22 mouse cellular contexts compared by ENCODE assay signal in genomic region chr1:47057344-47057743, GRCm38 (mm10).
DNase-seq lines count a peak whose midpoint lies in the region; ATAC-seq and TF ChIP-seq lines count a peak whose summit lies in the region.
"Had no signal": no experiment of that assay in that cellular context is flagged by ENCODE, and none has a peak within 500 bp of the region (broad histone marks: within the 10 kb centered on the region; RNA-seq: fewer than 3 reads in every experiment).

No protein-coding gene starts in this region.

- H3K27me3 ChIP-seq in neural tube, embryonic 12.5 days (replicated peaks), result no peaks in the 10 kb centered on the region
- H3K27me3 ChIP-seq in neural tube, embryonic 15.5 days (replicated peaks), result no peaks in the 10 kb centered on the region
- no peaks in the 10 kb centered on the region for H3K27me3 ChIP-seq in midbrain, postnatal 0 days (ENCODE audit: insufficient read depth, low read length)
- H3K27me3 ChIP-seq: forebrain, embryonic 12.5 days; forebrain, embryonic 15.5 days; heart, embryonic 12.5 days; heart, embryonic 15.5 days; hindbrain, embryonic 13.5 days had no signal

- H3K9me3 ChIP-seq in neural tube, embryonic 12.5 days, result no peaks in the 10 kb centered on the region
- no peaks in the 10 kb centered on the region for H3K9me3 ChIP-seq in neural tube, embryonic 15.5 days (replicated peaks)
- no peaks in the 10 kb centered on the region for H3K9me3 ChIP-seq in midbrain, postnatal 0 days (ENCODE audit: low read length)
- H3K9me3 ChIP-seq: forebrain, embryonic 12.5 days; forebrain, embryonic 15.5 days; heart, embryonic 12.5 days; heart, embryonic 15.5 days; hindbrain, embryonic 10.5 days; hindbrain, embryonic 13.5 days had no signal

- no peak overlapping the region for H3K27ac ChIP-seq in neural tube, embryonic 12.5 days
- H3K27ac ChIP-seq in neural tube, embryonic 15.5 days (replicated peaks), result no peak overlapping the region
- no peak overlapping the region for H3K27ac ChIP-seq in midbrain, postnatal 0 days (ENCODE audit: low read depth, low read length)
- H3K27ac ChIP-seq: forebrain, embryonic 12.5 days; forebrain, embryonic 15.5 days; heart, embryonic 15.5 days; hindbrain, embryonic 10.5 days; hindbrain, embryonic 13.5 days had no signal

- DNase-seq in brain, embryonic 14.5 days (ENCODE audit: low read depth), result peak; percentile 4
- peak; percentile 52 for DNase-seq in fat pad, adult 2 months (ENCODE audit: extremely low read depth, low read depth, low spot score)
- DNase-seq in adrenal gland, postnatal 14 days, result no peak
- no peak for DNase-seq in midbrain, postnatal 0 days (ENCODE audit: low spot score)
- DNase-seq: adrenal gland, adult 2 months; adrenal gland, postnatal 25 days; cerebellum, adult 18-20 months; cerebellum, adult 9-10 months; cerebellum, postnatal 14 days; gastrocnemius, postnatal 25 days; heart, postnatal 10 days; heart, postnatal 36 days had no signal

- no peak overlapping the region for H3K4me2 ChIP-seq in neural tube, embryonic 12.5 days (replicated peaks)
- no peak overlapping the region for H3K4me2 ChIP-seq in neural tube, embryonic 15.5 days
- H3K4me2 ChIP-seq in midbrain, postnatal 0 days (ENCODE audit: low read depth, low read length, poor library complexity, severe bottlenecking), result no peak overlapping the region
- H3K4me2 ChIP-seq: forebrain, embryonic 12.5 days; forebrain, embryonic 15.5 days; heart, embryonic 12.5 days; heart, embryonic 15.5 days; hindbrain, embryonic 13.5 days had no signal

- ATAC-seq in neural tube, embryonic 12.5 days (ENCODE audit: low FRiP score, low read depth), result peak; percentile 66; the same call in 1 of the 2 replicates
- peak; percentile 57; the same call in 1 of the 2 replicates for ATAC-seq in neural tube, embryonic 15.5 days (ENCODE audit: low FRiP score)
- no peak for ATAC-seq in midbrain, postnatal 0 days (ENCODE audit: low FRiP score)
- ATAC-seq: CD4-positive, CD25-positive, alpha-beta regulatory T cell, adult 4 months; forebrain, embryonic 15.5 days; hindbrain, embryonic 16.5 days had no signal

- H3K4me1 ChIP-seq in neural tube, embryonic 12.5 days, result no peaks in the 10 kb centered on the region
- H3K4me1 ChIP-seq in neural tube, embryonic 15.5 days, result no peaks in the 10 kb centered on the region
- no peaks in the 10 kb centered on the region for H3K4me1 ChIP-seq in midbrain, postnatal 0 days (ENCODE audit: insufficient read depth, low read length)
- H3K4me1 ChIP-seq: forebrain, embryonic 12.5 days; forebrain, embryonic 15.5 days; heart, embryonic 12.5 days; heart, embryonic 15.5 days; hindbrain, embryonic 10.5 days; hindbrain, embryonic 13.5 days had no signal

- TF ChIP-seq POLR2A in brain, embryonic 14.5 days (IDR thresholded peaks at IDR 0.05; ENCODE audit: borderline replicate concordance, extremely low read depth, insufficient read depth, insufficient read length, poor library complexity, severe bottlenecking), result no peak

- TF ChIP-seq CTCF in brain, embryonic 14.5 days (IDR thresholded peaks at IDR 0.05; ENCODE audit: borderline replicate concordance, extremely low read depth, insufficient read depth, insufficient read length), result no peak
- TF ChIP-seq CTCF in midbrain, postnatal 0 days (IDR thresholded peaks at IDR 0.05), result no peak

- 30% methylated on average over 3 of the region's 3 CpGs for WGBS in neural tube, embryonic 12.5 days
- 13% methylated on average over 3 of the region's 3 CpGs for WGBS in neural tube, embryonic 15.5 days
- 60% methylated on average over 3 of the region's 3 CpGs for WGBS in midbrain, postnatal 0 days

- no peaks in the 10 kb centered on the region for H3K36me3 ChIP-seq in neural tube, embryonic 12.5 days
- H3K36me3 ChIP-seq in neural tube, embryonic 15.5 days, result no peaks in the 10 kb centered on the region
- H3K36me3 ChIP-seq in midbrain, postnatal 0 days (ENCODE audit: insufficient read depth, low read length), result no peaks in the 10 kb centered on the region; the same call in 1 of the 2 replicates
- H3K36me3 ChIP-seq: forebrain, embryonic 12.5 days; forebrain, embryonic 15.5 days; heart, embryonic 12.5 days; heart, embryonic 15.5 days; hindbrain, embryonic 10.5 days; hindbrain, embryonic 13.5 days had no signal

- no peak overlapping the region for H3K9ac ChIP-seq in neural tube, embryonic 12.5 days
- H3K9ac ChIP-seq in neural tube, embryonic 15.5 days (replicated peaks), result no peak overlapping the region
- no peak overlapping the region for H3K9ac ChIP-seq in midbrain, postnatal 0 days (replicated peaks; ENCODE audit: low read length, poor library complexity, severe bottlenecking)
- H3K9ac ChIP-seq: forebrain, embryonic 12.5 days; forebrain, embryonic 15.5 days; heart, embryonic 12.5 days; heart, embryonic 15.5 days; hindbrain, embryonic 13.5 days had no signal

- H3K4me3 ChIP-seq in neural tube, embryonic 12.5 days, result no peak overlapping the region
- H3K4me3 ChIP-seq in neural tube, embryonic 15.5 days (replicated peaks), result no peak overlapping the region
- no peak overlapping the region for H3K4me3 ChIP-seq in midbrain, postnatal 0 days (ENCODE audit: low read depth, low read length)
- H3K4me3 ChIP-seq: forebrain, embryonic 12.5 days; forebrain, embryonic 15.5 days; heart, embryonic 12.5 days; heart, embryonic 15.5 days; hindbrain, embryonic 10.5 days; hindbrain, embryonic 13.5 days had no signal

Comparison
In these comparisons a context has a peak if more than half of its experiments do, and no peak if none do; other contexts are left out.
1. DNase-seq: peak in brain, embryonic 14.5 days (single experiment) and fat pad, adult 2 months (single experiment); none in adrenal gland, postnatal 14 days (single experiment) and midbrain, postnatal 0 days (single experiment).